Mouse (Mus musculus) lung, embryonic 14.5 days (tissue): ENCODE data around the gene Olfr98. TPM values are rescaled to one million over a fixed set of nuclear protein-coding genes. Genes with fewer than 3 reads are reported as not detected.

Source experiments
- ATAC-seq: fragments of 200-750 bp; cut with Nextera tagmentation; 2 replicates; pipeline ENCODE4 v1.8.0; 2017; ENCODE audit warnings: mild to moderate bottlenecking, moderate TSS enrichment, moderate library complexity; ENCODE audit not compliant: insufficient read depth
- DNase-seq: peaks from one replicate; pipeline ENCODE4 v3.0.0-alpha.2; 2015
- H3K27ac ChIP-seq: fragments of 300-500 bp; sonication (generic); 2 replicates; pipeline ENCODE4 v1.5.1; 2014; ENCODE audit warnings: low read depth, mild to moderate bottlenecking, moderate library complexity
- H3K27me3 ChIP-seq: fragments of 300-500 bp; sonication (generic); 2 replicates; pipeline ENCODE4 v1.6.1; 2014; ENCODE audit warnings: low read length, control low read depth; ENCODE audit not compliant: insufficient read depth
- H3K36me3 ChIP-seq: fragments of 300-500 bp; sonication (generic); 2 replicates; pipeline ENCODE4 v1.6.1; 2014; ENCODE audit warnings: control low read depth; ENCODE audit not compliant: insufficient read depth
- H3K4me1 ChIP-seq: fragments of 300-500 bp; sonication (generic); 2 replicates; pipeline ENCODE4 v1.6.1; 2014; ENCODE audit warnings: antibody characterized with exemption, control low read depth; ENCODE audit not compliant: insufficient read depth
- H3K4me2 ChIP-seq: fragments of 300-500 bp; sonication (generic); 2 replicates; pipeline ENCODE4 v1.6.1; 2014; ENCODE audit warnings: mild to moderate bottlenecking
- H3K4me3 ChIP-seq: fragments of 300-500 bp; sonication (generic); 2 replicates; pipeline ENCODE4 v1.5.1; 2014; ENCODE audit warnings: low read depth, low read length
- H3K9ac ChIP-seq: fragments of 300-500 bp; sonication (generic); 2 replicates; pipeline ENCODE4 v1.6.1; 2014
- H3K9me3 ChIP-seq: fragments of 300-500 bp; sonication (generic); 2 replicates; pipeline ENCODE4 v1.6.1; 2016; ENCODE audit warnings: low read depth, low read length, control low read depth
- CTCF ChIP-seq: IDR thresholded peaks from 2 replicates; pipeline ENCODE4 v1.5.1; 2016; ENCODE audit warnings: antibody characterized with exemption, low read depth
- WGBS: fragments of 180-500 bp; shearing (Covaris S2); extraction: QIAGEN DNeasy Blood & Tissue Kit; methylation state at CpG from one replicate; pipeline ENCODE4 v1.1.7; 2014; 5-methylcytosine and 5-hydroxymethylcytosine counted together
- polyA plus RNA-seq: library from polyadenylated mRNA; unstranded; fragments of >200 nt; fragmentation: Nextera tagmentation; extraction: Ambion mirVana; gene quantifications from 2 replicates; pipeline ENCODE4 v1.2.1, GENCODE M21; 2014

Olfr98 gene
- polyA plus RNA-seq, 1 experiment from 2014 or later = not detected

GRCm38 (mm10) chr17:37221879-37222278, 41.7 kb downstream of the Olfr98 start:
- TF ChIP-seq CTCF = no peak
- Histone ChIP-seq H3K4me1 (no peaks in the 10 kb centered on the region), H3K27ac (no peak overlapping the region), H3K36me3 (no peaks in the 10 kb centered on the region), H3K4me3 (no peak overlapping the region), H3K9me3 (no peaks in the 10 kb centered on the region), H3K4me2 (no peak overlapping the region), H3K27me3 (no peaks in the 10 kb centered on the region), H3K9ac (no peak overlapping the region)
- DNase-seq (peak; percentile 8), ATAC-seq (no peak)
- 18% methylated on average over 1 of the region's 1 CpGs for WGBS

- no peak for TF ChIP-seq CTCF
- ATAC-seq (no peak), DNase-seq (no peak)
- Histone ChIP-seq H3K4me3 (no peak within 1 kb of the TSS), H3K36me3 (no peaks in the 10 kb centered on the region), H3K4me1 (no peaks in the 10 kb centered on the region), H3K9ac (no peak within 1 kb of the TSS), H3K4me2 (no peak within 1 kb of the TSS), H3K9me3 (no peaks in the 10 kb centered on the region), H3K27me3 (no peaks in the 10 kb centered on the region), H3K27ac (no peak within 1 kb of the TSS)
- 66% methylated on average over 4 of the region's 4 CpGs for WGBS
These were observed 43.7 kb downstream of the Olfr98 start, which contains the start of gene Olfr96 for GRCm38 (mm10) chr17:37219846-37220245. Gene Olfr96 (plus strand): TSS chr17:37220146.

GRCm38 (mm10) chr17:37218486-37218885, 45.1 kb downstream of the Olfr98 start:
- Histone ChIP-seq H3K4me3 (no peak overlapping the region), H3K9me3 (no peaks in the 10 kb centered on the region), H3K4me1 (no peaks in the 10 kb centered on the region), H3K9ac (no peak overlapping the region), H3K27me3 (no peaks in the 10 kb centered on the region), H3K4me2 (no peak overlapping the region), H3K27ac (no peak overlapping the region), H3K36me3 (no peaks in the 10 kb centered on the region)
- DNase-seq (no peak), ATAC-seq (no peak)
- 79% methylated on average over 3 of the region's 3 CpGs for WGBS
- TF ChIP-seq CTCF = no peak

GRCm38 (mm10) chr17:37213018-37213417, 50.5 kb downstream of the Olfr98 start, which contains the start of gene Olfr95:
Gene Olfr95 (minus strand): TSS chr17:37213118.
- ATAC-seq = no peak
- TF ChIP-seq CTCF = no peak
- Histone ChIP-seq H3K27ac (no peak within 1 kb of the TSS), H3K9ac (no peak within 1 kb of the TSS), H3K9me3 (no peaks in the 10 kb centered on the region), H3K4me1 (no peaks in the 10 kb centered on the region), H3K27me3 (peaks cover 17% of the 10 kb centered on the region), H3K4me2 (no peak within 1 kb of the TSS), H3K4me3 (no peak within 1 kb of the TSS), H3K36me3 (no peaks in the 10 kb centered on the region)
- 66% methylated on average over 3 of the region's 3 CpGs for WGBS
- no peak for DNase-seq

Other genes starting within 250 kb of the Olfr98 start
- gene Mog, start 240.4 kb downstream of the Olfr98 start, polyA plus RNA-seq = 0.11 and 0.13 TPM in 2 replicates
- gene Gabbr1, start 217.8 kb downstream of the Olfr98 start, polyA plus RNA-seq = 7.0 and 8.8 TPM in 2 replicates
- 0.34 TPM in 1 of 2 replicates, not detected in the other for gene Olfr90, start 175.2 kb downstream of the Olfr98 start, polyA plus RNA-seq
- gene Olfr91, start 165.5 kb downstream of the Olfr98 start, polyA plus RNA-seq = 0.07 TPM in 1 of 2 replicates, not detected in the other
- not detected in 2 replicates for gene Olfr92, start 143.7 kb downstream of the Olfr98 start, polyA plus RNA-seq
- not detected in 2 replicates for gene Olfr93, start 102.3 kb downstream of the Olfr98 start, polyA plus RNA-seq
- gene Ubd, start 69.9 kb downstream of the Olfr98 start, polyA plus RNA-seq = not detected in 2 replicates
- not detected in 2 replicates for gene Olfr94, start 62.8 kb downstream of the Olfr98 start, polyA plus RNA-seq
- not detected in 2 replicates for gene Olfr95, start 50.6 kb downstream of the Olfr98 start, polyA plus RNA-seq
- not detected in 2 replicates for gene Olfr96, start 43.6 kb downstream of the Olfr98 start, polyA plus RNA-seq
- not detected in 2 replicates for gene Olfr97, start 26.4 kb downstream of the Olfr98 start, polyA plus RNA-seq
- gene H2-M3, start 6.5 kb upstream of the Olfr98 start, polyA plus RNA-seq = 1.0 and 1.2 TPM in 2 replicates
- not detected in 2 replicates for gene Olfr99, start 19.7 kb upstream of the Olfr98 start, polyA plus RNA-seq
- not detected in 2 replicates for gene Olfr101, start 40.6 kb upstream of the Olfr98 start, polyA plus RNA-seq
- not detected in 2 replicates for gene Olfr102, start 53.3 kb upstream of the Olfr98 start, polyA plus RNA-seq
- gene Olfr103, start 75.9 kb upstream of the Olfr98 start, polyA plus RNA-seq = not detected in 2 replicates
- not detected in 2 replicates for gene Olfr104-ps, start 95.8 kb upstream of the Olfr98 start, polyA plus RNA-seq
- gene Olfr105-ps, start 115.3 kb upstream of the Olfr98 start, polyA plus RNA-seq = not detected in 2 replicates
- not detected in 2 replicates for gene Olfr106-ps, start 126.6 kb upstream of the Olfr98 start, polyA plus RNA-seq
- gene Olfr107, start 135.5 kb upstream of the Olfr98 start, polyA plus RNA-seq = not detected in 2 replicates
- gene Olfr108, start 181.7 kb upstream of the Olfr98 start, polyA plus RNA-seq = not detected in 2 replicates
- not detected in 2 replicates for gene Olfr109, start 195.2 kb upstream of the Olfr98 start, polyA plus RNA-seq
- gene H2-M2, start 219.8 kb upstream of the Olfr98 start, polyA plus RNA-seq = not detected in 2 replicates
- not detected in 2 replicates for gene Olfr110, start 228.7 kb upstream of the Olfr98 start, polyA plus RNA-seq
- gene Olfr111, start 244.3 kb upstream of the Olfr98 start, polyA plus RNA-seq = not detected in 2 replicates